Mouse (Mus musculus): ENCODE measurements at regions not wholly inside any gene's neighbourhood (a gene's known extent, or its start where the extent isn't known, plus 50 kb on each side); places are given as distances from the start of the nearest gene placed in this dataset.

- DNase-seq (ENCODE audit: low read depth, low spot score): no peak
Measured at GRCm38 (mm10) chr13:112001155-112002025, 192.6 kb upstream of the Map3k1 start.

- no peak for DNase-seq (ENCODE audit: low read depth, low spot score)
Measured at GRCm38 (mm10) chr13:112002661-112003347, 194.0 kb upstream of the Map3k1 start.

- no peak for DNase-seq (ENCODE audit: low read depth, low spot score)
Measured at GRCm38 (mm10) chr13:112003445-112003844, 194.7 kb upstream of the Map3k1 start.

- no peak for DNase-seq (ENCODE audit: low read depth, low spot score)
Measured at GRCm38 (mm10) chr13:112004126-112004525, 195.3 kb upstream of the Map3k1 start.

GRCm38 (mm10) chr13:112005421-112005820 lies 196.6 kb upstream of the Map3k1 start:
- DNase-seq (ENCODE audit: low read depth, low spot score): no peak

- DNase-seq (ENCODE audit: low read depth, low spot score): no peak
Measured at GRCm38 (mm10) chr13:112008806-112009205, 200.0 kb upstream of the Map3k1 start.

- no peak for DNase-seq (ENCODE audit: low read depth, low spot score)
Measured at GRCm38 (mm10) chr13:112009288-112009687, 200.5 kb upstream of the Map3k1 start.

- DNase-seq (ENCODE audit: low read depth, low spot score): no peak
Measured at GRCm38 (mm10) chr13:112010464-112010863, 201.7 kb upstream of the Map3k1 start.

GRCm38 (mm10) chr13:112012640-112013039 lies 203.8 kb upstream of the Map3k1 start:
- DNase-seq (ENCODE audit: low read depth, low spot score): no peak

GRCm38 (mm10) chr13:112015083-112015482 lies 206.3 kb upstream of the Map3k1 start:
- DNase-seq (ENCODE audit: low read depth, low spot score): no peak

GRCm38 (mm10) chr13:112016280-112016679 lies 207.5 kb upstream of the Map3k1 start:
- peak; percentile 73 for DNase-seq (ENCODE audit: low read depth, low spot score)

GRCm38 (mm10) chr13:112018497-112019281 lies 209.9 kb upstream of the Map3k1 start:
- peak; percentile 47 for DNase-seq (ENCODE audit: low read depth, low spot score)

- DNase-seq (ENCODE audit: low read depth, low spot score): no peak
Measured at GRCm38 (mm10) chr13:112019575-112019974, 210.8 kb upstream of the Map3k1 start.

GRCm38 (mm10) chr13:112023171-112023570 lies 214.4 kb upstream of the Map3k1 start:
- no peak for DNase-seq (ENCODE audit: low read depth, low spot score)

GRCm38 (mm10) chr13:112024667-112025585 lies 216.1 kb upstream of the Map3k1 start:
- DNase-seq (ENCODE audit: low read depth, low spot score): no peak

GRCm38 (mm10) chr13:112025586-112025950 lies 216.8 kb upstream of the Map3k1 start:
- DNase-seq (ENCODE audit: low read depth, low spot score): no peak

GRCm38 (mm10) chr13:112027736-112028135 lies 218.9 kb upstream of the Map3k1 start:
- no peak for DNase-seq (ENCODE audit: low read depth, low spot score)

- DNase-seq (ENCODE audit: low read depth, low spot score): no peak
Measured at GRCm38 (mm10) chr13:112031061-112031460, 222.3 kb upstream of the Map3k1 start.

- no peak for DNase-seq (ENCODE audit: low read depth, low spot score)
Measured at GRCm38 (mm10) chr13:112031631-112032320, 223.0 kb upstream of the Map3k1 start.

- no peak for DNase-seq (ENCODE audit: low read depth, low spot score)
Measured at GRCm38 (mm10) chr13:112037731-112038380, 229.1 kb upstream of the Map3k1 start.
